ENCODE assay signal across 8 mouse cellular contexts in the genomic region with DNA sequence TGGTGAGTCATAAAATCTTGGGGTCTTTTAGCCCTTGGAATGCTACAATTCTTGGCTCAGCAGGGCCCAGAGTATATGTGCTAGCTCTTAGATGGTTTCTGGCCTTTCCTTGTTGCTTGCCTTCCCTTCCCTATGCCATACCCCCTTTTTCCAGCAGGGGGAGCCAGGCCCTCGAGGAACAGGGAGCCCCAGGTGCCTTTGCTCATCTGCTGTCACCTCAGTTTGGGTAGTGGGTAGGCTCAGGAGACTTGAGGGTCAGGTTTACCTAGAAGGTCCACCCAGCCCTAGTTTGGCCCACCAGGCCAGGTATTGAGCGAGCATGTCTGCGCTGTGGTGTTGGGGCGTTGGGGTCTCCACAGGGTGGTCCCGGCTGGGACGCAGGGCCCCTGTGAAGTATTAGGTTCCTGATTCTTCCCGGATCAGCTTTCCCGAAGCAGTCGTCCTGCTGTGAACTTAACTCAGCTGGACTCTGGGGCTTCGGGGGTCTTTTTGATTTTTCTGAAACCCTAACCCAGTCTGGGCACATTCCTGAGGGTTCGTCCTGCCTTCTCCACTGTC. TPM values are rescaled to one million over a fixed set of nuclear protein-coding genes. Genes with fewer than 3 reads are reported as not detected.
DNase-seq lines count a peak whose midpoint lies in the region; ATAC-seq and TF ChIP-seq lines count a peak whose summit lies in the region.

No protein-coding gene starts in this region.

- in situ Hi-C loops in Patski (cut with MboI; ENCODE audit: low pct_unique_long_range_greater_than_20kb) = no loop called here

- WGBS in hindbrain, embryonic 14.5 days = 20% methylated on average over 11 of the region's 11 CpGs

- H3K9ac ChIP-seq in hindbrain, embryonic 14.5 days = no peak overlapping the region

- peaks cover 5% of the 10 kb centered on the region; the same call in 1 of the 2 replicates for H3K9me3 ChIP-seq in hindbrain, embryonic 14.5 days (ENCODE audit: control insufficient read depth, low read length)

- TF ChIP-seq CTCF in Patski (IDR thresholded peaks at IDR 0.05) = peak; percentile 63

- no peak overlapping the region for H3K4me2 ChIP-seq in hindbrain, embryonic 14.5 days (replicated peaks)

- POLR2A ChIA-PET in Patski (lab: Charles Lee) = no interaction called here

- peaks cover 13% of the 10 kb centered on the region; the same call in 1 of the 2 replicates for H3K4me1 ChIP-seq in hindbrain, embryonic 14.5 days (replicated peaks; ENCODE audit: control insufficient read depth, insufficient read depth, low read length)

- H3K27ac ChIP-seq in hindbrain, embryonic 14.5 days = no peak overlapping the region

- DNase-seq in Patski (ENCODE audit: low read depth, low spot score) = no peak
- DNase-seq in cerebellum, adult 9-11 months = peak; percentile 80
- DNase-seq in frontal cortex, postnatal 14 days (ENCODE audit: low spot score in 2 of 2) = peak; percentile 75 to 90
- peak; percentile 83 for DNase-seq in hindbrain, embryonic 14.5 days (ENCODE audit: low spot score)
- DNase-seq in layer of hippocampus, postnatal 36 days = peak; percentile 84 to 88
- peak; percentile 59 to 82 for DNase-seq in lung, postnatal 4 days
- DNase-seq in right cerebral cortex, postnatal 36 days (ENCODE audit: low spot score in 2 of 2) = peak; percentile 72 to 74
- peak; percentile 74 to 90 for DNase-seq in urinary bladder, postnatal 4 days (ENCODE audit: low spot score in 2 of 2)

- CTCF ChIA-PET in Patski (lab: Charles Lee) = no interaction called here

- no peak for ATAC-seq in Patski
- ATAC-seq in hindbrain, embryonic 14.5 days (ENCODE audit: low FRiP score) = no peak

- no peak overlapping the region for H3K4me3 ChIP-seq in hindbrain, embryonic 14.5 days (replicated peaks; ENCODE audit: low read length)

- H3K27me3 ChIP-seq in Patski = no peaks in the 10 kb centered on the region
- H3K27me3 ChIP-seq in hindbrain, embryonic 14.5 days (ENCODE audit: control insufficient read depth, insufficient read depth, low read length) = no peaks in the 10 kb centered on the region

- H3K36me3 ChIP-seq in hindbrain, embryonic 14.5 days (replicated peaks; ENCODE audit: control insufficient read depth, insufficient read depth) = peaks cover 12% of the 10 kb centered on the region

RNA-seq across cellular contexts. Expression of a gene that starts 26.6 kb away (rescaled TPM):
- not detected for polyA plus RNA-seq in Patski (2021)
- 0.07 and 0.12 TPM in 2 replicates for polyA plus RNA-seq in hindbrain, embryonic 14.5 days (2014; fragmentation: Nextera tagmentation; extraction: Ambion mirVana)
- not detected for total RNA-seq in layer of hippocampus, postnatal 36 days (2021)

RNA-seq across cellular contexts. Expression of a gene that starts 38.8 kb away (rescaled TPM):
- polyA plus RNA-seq in Patski (2021) = not detected
- polyA plus RNA-seq in hindbrain, embryonic 14.5 days (2014; fragmentation: Nextera tagmentation; extraction: Ambion mirVana) = not detected in 2 replicates
- not detected for total RNA-seq in layer of hippocampus, postnatal 36 days (2021)

RNA-seq across cellular contexts. Expression of a gene that starts 46.5 kb away (rescaled TPM):
- 66.9 TPM for polyA plus RNA-seq in Patski (2021)
- polyA plus RNA-seq in hindbrain, embryonic 14.5 days (2014; fragmentation: Nextera tagmentation; extraction: Ambion mirVana) = 93.8 and 94.1 TPM in 2 replicates
- total RNA-seq in layer of hippocampus, postnatal 36 days (2021) = 10 to 100 TPM; 89.2 to 95.6 TPM
